Mouse (Mus musculus) megakaryocyte, embryonic 14.5 days (primary cell): ENCODE measurements around the gene Tmem52. TPM values are rescaled to one million over a fixed set of nuclear protein-coding genes. Genes with fewer than 3 reads are reported as not detected.
"Not testable (repeated sequence)": the region's sequence is repeated elsewhere in the genome, so short reads cannot be mapped to it uniquely, and the experiment has no call there.

Experiments
- H3K27me3 ChIP-seq: replicated peaks from 2 replicates; pipeline ENCODE3; 2012; ENCODE audit warnings: inconsistent platforms
- H3K36me3 ChIP-seq: replicated peaks from 2 replicates; pipeline ENCODE3; 2012; ENCODE audit warnings: low read length, inconsistent platforms, mixed read lengths
- H3K4me1 ChIP-seq: 2 replicates; pipeline ENCODE4 v1.6.1; 2012; ENCODE audit warnings: inconsistent platforms
- H3K4me3 ChIP-seq: replicated peaks from 2 replicates; pipeline ENCODE3; 2012; ENCODE audit warnings: moderate library complexity, mild to moderate bottlenecking, inconsistent platforms
- H3K9me3 ChIP-seq: 2 replicates; pipeline ENCODE4 v1.6.1; 2012; ENCODE audit warnings: inconsistent platforms
- FLI1 ChIP-seq: IDR thresholded peaks from 2 replicates; pipeline ENCODE4 v1.6.1; 2012; ENCODE audit warnings: low read length, inconsistent platforms, mixed read lengths
- GATA1 ChIP-seq: IDR thresholded peaks from 3 replicates; pipeline ENCODE4 v1.6.1; 2012; ENCODE audit warnings: mixed read lengths, low read length, inconsistent platforms, borderline replicate concordance
- polyA plus RNA-seq: library from polyadenylated mRNA; stranded (reverse); fragments of >175 nt; gene quantifications from 2 replicates; pipeline ENCODE4 v1.2.3, GENCODE M21; 2012; ENCODE audit warnings: low replicate concordance; ENCODE audit not compliant: insufficient read depth

The Tmem52 gene
- polyA plus RNA-seq = not detected in 2 replicates

DNA sequence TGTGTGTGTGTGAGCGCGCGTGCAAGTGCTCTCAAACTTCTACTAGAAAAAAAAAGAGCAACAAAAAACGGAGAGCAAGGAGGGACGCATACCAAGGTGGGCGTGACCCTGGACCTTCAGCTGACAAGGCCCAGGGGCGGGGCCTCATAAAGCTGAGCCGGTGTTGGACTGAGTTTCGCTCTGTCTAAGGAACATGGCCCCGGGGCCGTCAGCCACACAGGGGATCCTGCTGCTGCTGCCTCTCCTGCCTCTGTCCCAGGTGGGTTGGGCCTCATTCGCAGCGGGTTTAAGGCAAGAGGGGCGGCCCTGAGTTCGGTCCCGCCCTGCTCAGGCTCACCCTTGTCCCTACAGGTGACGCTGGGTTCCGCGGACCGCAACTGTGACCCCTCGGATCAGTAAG lies at the start of gene Tmem52:
TSS of gene Tmem52 (plus strand) at position 163 of the 400 bp plus-strand sequence.
- no peak for TF ChIP-seq FLI1
- TF ChIP-seq GATA1 = no peak
- H3K36me3 ChIP-seq = no peaks in the 10 kb centered on the region
- peak within 1 kb of the TSS; percentile 93 for H3K4me3 ChIP-seq
- H3K4me1 ChIP-seq = peaks cover 23% of the 10 kb centered on the region
- H3K9me3 ChIP-seq = no peaks in the 10 kb centered on the region
- H3K27me3 ChIP-seq = peaks cover 96% of the 10 kb centered on the region

DNA sequence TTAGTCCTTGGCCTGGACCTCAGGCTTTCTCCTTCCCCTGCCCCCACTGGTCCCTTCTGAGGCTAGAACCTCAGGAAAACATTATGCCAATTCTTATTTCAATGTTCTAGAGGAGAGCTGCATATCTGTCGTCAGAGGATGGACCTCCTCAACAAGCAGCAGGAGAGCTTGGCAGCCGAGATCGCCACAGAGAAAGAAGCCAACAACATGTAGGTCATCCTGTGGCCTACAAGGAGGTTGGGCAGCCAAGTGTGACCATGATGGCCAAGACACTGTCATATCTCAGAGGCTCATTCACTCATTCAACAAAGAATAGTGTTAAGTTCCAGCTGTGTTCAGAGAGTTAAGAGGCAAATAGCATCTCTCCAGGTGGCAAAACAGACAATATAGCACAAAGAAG lies 48.8 kb upstream of the Tmem52 start:
- Histone ChIP-seq H3K4me3 (no peak overlapping the region), H3K4me1 (peaks cover 21% of the 10 kb centered on the region), H3K36me3 (no peaks in the 10 kb centered on the region), H3K27me3 (peaks cover 50% of the 10 kb centered on the region), H3K9me3 (no peaks in the 10 kb centered on the region)
- TF ChIP-seq GATA1 (no peak), FLI1 (no peak)

DNA sequence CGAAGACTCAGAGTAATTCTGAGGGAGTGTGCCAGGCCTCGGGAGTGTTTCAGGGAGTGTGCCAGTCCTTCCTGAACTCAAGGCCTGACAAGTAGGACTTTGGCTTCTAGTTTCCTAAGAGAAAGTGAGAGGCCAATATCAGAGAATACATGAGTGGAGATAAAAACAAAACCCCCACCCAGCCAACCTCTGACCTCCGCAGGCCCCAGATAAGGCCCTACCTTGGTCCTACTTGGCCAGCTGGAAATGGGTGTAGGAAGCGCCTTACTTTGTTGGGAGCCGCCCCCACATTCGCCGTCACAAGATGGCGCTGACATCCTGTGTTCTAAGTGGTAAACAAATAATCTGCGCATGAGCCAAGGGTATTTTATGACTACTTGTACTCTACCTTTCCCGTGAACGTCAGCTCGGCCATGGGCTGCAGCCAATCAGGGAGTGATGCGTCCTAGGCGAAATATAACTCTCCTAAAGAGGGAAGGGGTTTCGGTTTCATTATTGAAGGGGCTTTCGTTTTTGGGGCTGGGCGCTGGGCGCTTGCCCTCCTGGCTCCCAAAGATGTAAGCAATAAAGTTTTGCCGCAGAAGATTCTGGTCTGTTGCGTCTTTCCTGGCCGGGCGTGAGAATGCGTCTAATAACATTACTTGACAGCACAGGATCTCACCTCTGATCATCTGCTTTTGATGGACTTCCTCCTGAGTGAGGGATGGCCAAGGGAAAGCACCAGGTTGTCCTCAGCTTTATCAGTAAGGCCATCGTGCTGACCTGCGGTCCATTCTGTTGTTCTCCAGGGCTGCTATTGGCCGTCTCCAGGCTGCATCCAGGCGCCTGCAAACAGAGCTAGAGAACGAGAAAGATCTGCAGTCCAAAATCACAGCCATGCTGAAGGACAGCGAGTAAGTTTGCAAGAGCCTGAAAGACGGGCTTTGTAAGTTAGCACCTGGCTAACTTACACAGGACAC lies 47.2 kb upstream of the Tmem52 start:
- Histone ChIP-seq H3K27me3 (peaks cover 64% of the 10 kb centered on the region), H3K4me1 (peaks cover 27% of the 10 kb centered on the region)
- H3K4me3 ChIP-seq, H3K9me3 ChIP-seq, H3K36me3 ChIP-seq: not testable (repeated sequence)

DNA sequence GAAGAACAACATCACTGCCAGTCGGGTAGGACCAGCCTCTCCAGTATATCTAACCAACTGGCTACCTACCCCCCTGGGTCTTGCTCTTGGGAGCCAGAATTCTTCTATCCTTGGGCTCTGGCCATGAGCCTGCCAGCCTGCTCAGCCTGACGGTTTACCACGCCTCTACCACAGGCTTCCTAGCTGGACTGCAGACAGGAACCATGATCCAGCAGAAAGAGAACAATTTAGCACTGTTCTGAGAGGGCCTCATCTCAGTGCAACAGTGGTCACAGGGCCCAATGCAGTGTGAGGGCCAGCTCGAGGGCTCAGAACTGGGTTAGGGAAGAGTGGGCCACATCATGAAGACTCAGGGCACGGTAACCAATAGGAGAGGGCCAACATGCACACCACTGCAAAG lies 44.9 kb upstream of the Tmem52 start:
- no peak for TF ChIP-seq GATA1
- no peak for TF ChIP-seq FLI1
- peaks cover 73% of the 10 kb centered on the region for H3K27me3 ChIP-seq
- peak overlapping the region; percentile 19 for H3K4me3 ChIP-seq
- no peaks in the 10 kb centered on the region for H3K36me3 ChIP-seq
- H3K4me1 ChIP-seq = peaks cover 27% of the 10 kb centered on the region
- H3K9me3 ChIP-seq = no peaks in the 10 kb centered on the region

DNA sequence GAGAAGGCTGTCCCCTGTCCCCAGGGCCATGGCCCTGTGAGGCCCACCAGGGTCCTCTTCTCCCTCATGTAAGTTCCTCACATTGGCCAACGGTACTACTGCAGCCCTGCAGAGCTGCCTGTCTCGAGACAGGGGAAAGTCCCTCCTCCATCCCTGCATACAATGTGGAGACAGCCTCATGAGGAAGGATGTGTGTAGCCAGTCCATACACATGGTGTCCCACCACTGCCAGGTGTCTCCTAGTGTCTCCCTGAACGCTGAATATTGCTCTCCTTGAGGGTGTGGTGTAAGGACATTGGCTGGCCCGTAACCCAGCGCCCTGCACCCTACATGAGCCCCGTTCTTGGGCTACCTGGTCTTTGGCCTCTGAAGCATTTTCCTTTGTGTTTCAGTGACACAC lies 42.6 kb upstream of the Tmem52 start:
- peaks cover 6% of the 10 kb centered on the region for H3K9me3 ChIP-seq
- no peaks in the 10 kb centered on the region for H3K36me3 ChIP-seq
- H3K4me1 ChIP-seq = peaks cover 27% of the 10 kb centered on the region
- TF ChIP-seq FLI1 (no peak), GATA1 (no peak)
- H3K27me3 ChIP-seq = peaks cover 69% of the 10 kb centered on the region
- peak overlapping the region; percentile 29 for H3K4me3 ChIP-seq

DNA sequence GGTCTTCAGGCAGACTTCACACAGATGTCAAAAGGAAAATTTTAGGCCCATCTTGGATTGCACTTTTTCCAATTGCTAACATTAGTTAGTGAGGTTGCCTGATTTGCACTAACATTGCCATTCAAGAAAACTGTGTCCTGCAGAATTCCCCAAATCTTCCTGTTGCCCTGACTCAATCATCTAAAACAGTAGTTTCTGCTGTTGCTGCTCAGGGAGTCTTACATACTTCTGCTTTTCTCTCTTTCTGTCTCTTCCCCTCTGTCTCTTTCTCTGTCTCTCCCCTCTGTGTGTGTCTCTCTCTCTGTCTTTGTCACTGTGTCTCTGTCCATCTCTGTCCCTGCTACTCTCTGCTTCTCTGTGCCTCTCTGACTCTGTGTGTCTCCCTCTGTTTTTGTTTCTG lies 40.5 kb upstream of the Tmem52 start:
- Histone ChIP-seq H3K27me3 (peaks cover 69% of the 10 kb centered on the region), H3K4me1 (peaks cover 20% of the 10 kb centered on the region), H3K9me3 (peaks cover 6% of the 10 kb centered on the region), H3K36me3 (no peaks in the 10 kb centered on the region), H3K4me3 (no peak overlapping the region)
- TF ChIP-seq GATA1 (no peak), FLI1 (no peak)

DNA sequence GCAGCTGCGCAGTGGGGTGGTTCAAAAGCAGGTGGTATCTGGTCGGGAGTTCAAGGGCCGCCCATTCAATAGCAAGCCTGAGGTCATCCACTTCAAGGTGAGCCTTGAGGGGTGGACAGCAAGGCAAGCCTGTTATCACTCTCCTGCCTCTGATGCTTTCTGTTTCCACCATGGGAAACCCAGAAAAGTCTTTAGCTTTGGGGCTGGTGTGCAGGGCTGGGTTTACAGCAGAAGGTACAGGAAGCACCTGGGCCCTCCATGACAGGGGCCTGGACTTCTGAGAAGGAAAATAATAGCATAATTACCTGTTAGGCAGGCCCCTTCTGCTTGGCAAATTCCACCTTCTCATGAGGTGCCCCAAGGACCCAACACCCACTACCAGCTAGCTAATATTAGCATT lies 39.7 kb upstream of the Tmem52 start:
- peaks cover 68% of the 10 kb centered on the region for H3K27me3 ChIP-seq

DNA sequence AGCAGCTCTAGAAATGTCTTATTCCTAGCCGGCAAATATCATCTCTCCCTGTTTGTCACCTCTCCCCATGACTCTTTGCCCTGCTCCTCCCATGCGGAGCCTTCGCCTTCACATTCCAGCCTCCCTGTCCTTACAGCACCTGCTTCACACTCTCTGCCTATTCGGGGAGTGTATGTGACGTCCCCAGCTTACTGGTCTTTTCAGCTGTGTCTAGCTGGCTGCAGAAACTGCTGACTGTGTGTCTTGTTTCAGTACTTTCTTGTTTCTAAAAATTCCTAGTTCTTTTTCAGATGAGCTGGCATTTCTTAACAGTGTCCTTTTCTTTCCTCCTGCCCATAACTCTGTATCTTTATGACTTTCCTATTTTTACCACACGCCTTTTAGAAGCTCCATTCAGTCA lies 36.6 kb upstream of the Tmem52 start:
- H3K27me3 ChIP-seq = peaks cover 66% of the 10 kb centered on the region
- TF ChIP-seq GATA1 (no peak), FLI1 (no peak)
- no peaks in the 10 kb centered on the region for H3K36me3 ChIP-seq
- peaks cover 6% of the 10 kb centered on the region for H3K9me3 ChIP-seq
- H3K4me1 ChIP-seq = no peaks in the 10 kb centered on the region; the same call in 1 of the 2 replicates
- H3K4me3 ChIP-seq = no peak overlapping the region

More for the DNA sequence above, 39.7 kb upstream of the Tmem52 start:
- Histone ChIP-seq H3K4me1 (peaks cover 12% of the 10 kb centered on the region), H3K9me3 (peaks cover 6% of the 10 kb centered on the region), H3K36me3 (no peaks in the 10 kb centered on the region), H3K4me3 (no peak overlapping the region)
- TF ChIP-seq FLI1 = no peak
- TF ChIP-seq GATA1 = no peak

DNA sequence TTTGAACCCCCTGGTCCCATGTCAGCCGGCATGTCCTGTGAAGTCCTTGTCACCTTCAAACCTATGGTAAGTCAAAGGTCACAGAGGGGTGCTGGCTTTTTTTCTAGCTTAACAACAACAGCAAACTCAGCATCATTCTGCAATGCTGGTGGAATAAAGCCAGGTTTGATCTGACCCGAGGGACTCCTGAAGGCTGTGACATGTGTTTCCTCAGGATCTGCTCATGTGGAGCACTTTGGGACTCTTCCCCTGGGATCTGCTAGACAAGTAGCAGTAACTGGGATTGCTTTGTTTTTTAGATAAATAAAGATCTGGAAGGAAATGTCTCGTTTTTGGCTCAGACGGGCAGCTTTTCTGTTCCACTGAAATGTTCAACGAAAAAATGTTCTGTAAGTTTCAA lies 34.9 kb upstream of the Tmem52 start:
- no peaks in the 10 kb centered on the region for H3K36me3 ChIP-seq
- peaks cover 6% of the 10 kb centered on the region for H3K9me3 ChIP-seq
- TF ChIP-seq GATA1 (no peak), FLI1 (no peak)
- H3K4me1 ChIP-seq = peaks cover 6% of the 10 kb centered on the region
- H3K27me3 ChIP-seq = peaks cover 67% of the 10 kb centered on the region
- H3K4me3 ChIP-seq = no peak overlapping the region

DNA sequence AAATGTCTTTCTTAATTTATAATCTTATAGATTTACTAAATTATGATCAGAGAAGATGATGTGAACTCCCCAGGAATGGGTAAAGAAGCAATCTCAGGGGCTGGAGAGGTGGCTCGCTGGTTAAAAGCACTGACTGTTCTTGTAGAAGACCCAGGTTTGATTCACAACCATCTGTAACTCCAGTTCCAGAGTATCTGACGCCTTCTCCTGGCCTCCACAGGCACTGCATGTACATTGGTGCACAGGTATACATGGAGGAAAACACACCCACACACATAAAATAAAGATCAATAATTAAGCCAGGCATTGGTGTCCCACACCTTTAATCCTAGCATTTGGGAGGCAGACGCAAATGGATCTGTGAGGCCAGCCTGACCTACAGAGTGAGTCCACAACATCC lies 26.1 kb upstream of the Tmem52 start:
- TF ChIP-seq FLI1 (no peak), GATA1 (no peak)
- H3K4me3 ChIP-seq = no peak overlapping the region
- no peaks in the 10 kb centered on the region for H3K9me3 ChIP-seq
- peaks cover 49% of the 10 kb centered on the region for H3K27me3 ChIP-seq
- no peaks in the 10 kb centered on the region for H3K36me3 ChIP-seq
- peaks cover 16% of the 10 kb centered on the region for H3K4me1 ChIP-seq
